Mouse (Mus musculus): Measurements from ENCODE around the gene Kazn. TPM values are rescaled to one million over a fixed set of nuclear protein-coding genes. Genes with fewer than 3 reads are reported as not detected.

The Kazn gene
- polyA plus RNA-seq, 1 experiment, result 80.2 TPM

GRCm38 (mm10) chr4:142188501-142188900 lies 50.7 kb downstream of the Kazn start:
- no peaks in the 10 kb centered on the region for H3K9me3 ChIP-seq (replicated peaks; ENCODE audit: control insufficient read depth, insufficient read depth, low read length, poor library complexity, severe bottlenecking)
- H3K9ac ChIP-seq (ENCODE audit: low read depth, poor library complexity, severe bottlenecking), result no peak overlapping the region
- H3K27ac ChIP-seq (ENCODE audit: insufficient read depth, low read length), result no peak overlapping the region
- H3K27me3 ChIP-seq (ENCODE audit: control insufficient read depth, insufficient read depth, low read length, poor library complexity, severe bottlenecking), result no peaks in the 10 kb centered on the region
- TF ChIP-seq POLR2A (IDR thresholded peaks at IDR 0.05; ENCODE audit: insufficient read depth, low read length) (no peak), CTCF (IDR thresholded peaks at IDR 0.05; ENCODE audit: low read depth, low read length) (no peak), EP300 (IDR thresholded peaks at IDR 0.05; ENCODE audit: insufficient read depth, low read depth, low read length) (no peak)
- peaks cover 4% of the 10 kb centered on the region for H3K4me1 ChIP-seq (ENCODE audit: control insufficient read depth, insufficient read depth, low read length)
- H3K4me3 ChIP-seq (ENCODE audit: low read depth, low read length), result no peak overlapping the region
- H3K36me3 ChIP-seq (ENCODE audit: control insufficient read depth, insufficient read depth, low read length, poor library complexity, severe bottlenecking), result peaks cover 2% of the 10 kb centered on the region; the same call in 1 of the 2 replicates

GRCm38 (mm10) chr4:142186155-142186554 lies 53.0 kb downstream of the Kazn start:
- Histone ChIP-seq H3K9me3 (replicated peaks; ENCODE audit: control insufficient read depth, insufficient read depth, low read length, poor library complexity, severe bottlenecking) (no peaks in the 10 kb centered on the region), H3K27me3 (ENCODE audit: control insufficient read depth, insufficient read depth, low read length, poor library complexity, severe bottlenecking) (no peaks in the 10 kb centered on the region), H3K36me3 (ENCODE audit: control insufficient read depth, insufficient read depth, low read length, poor library complexity, severe bottlenecking) (peaks cover 2% of the 10 kb centered on the region; the same call in 1 of the 2 replicates), H3K4me1 (ENCODE audit: control insufficient read depth, insufficient read depth, low read length) (peaks cover 6% of the 10 kb centered on the region), H3K4me3 (ENCODE audit: low read depth, low read length) (no peak overlapping the region), H3K9ac (ENCODE audit: low read depth, poor library complexity, severe bottlenecking) (no peak overlapping the region), H3K27ac (ENCODE audit: insufficient read depth, low read length) (no peak overlapping the region)
- no peak for TF ChIP-seq CTCF (IDR thresholded peaks at IDR 0.05; ENCODE audit: low read depth, low read length)
- TF ChIP-seq EP300 (IDR thresholded peaks at IDR 0.05; ENCODE audit: insufficient read depth, low read depth, low read length), result no peak
- no peak for TF ChIP-seq POLR2A (IDR thresholded peaks at IDR 0.05; ENCODE audit: insufficient read depth, low read length)

- Histone ChIP-seq H3K4me1 (ENCODE audit: control insufficient read depth, insufficient read depth, low read length) (peaks cover 8% of the 10 kb centered on the region), H3K36me3 (ENCODE audit: control insufficient read depth, insufficient read depth, low read length, poor library complexity, severe bottlenecking) (peaks cover 2% of the 10 kb centered on the region; the same call in 1 of the 2 replicates), H3K27me3 (ENCODE audit: control insufficient read depth, insufficient read depth, low read length, poor library complexity, severe bottlenecking) (no peaks in the 10 kb centered on the region), H3K27ac (ENCODE audit: insufficient read depth, low read length) (no peak overlapping the region), H3K9me3 (replicated peaks; ENCODE audit: control insufficient read depth, insufficient read depth, low read length, poor library complexity, severe bottlenecking) (no peaks in the 10 kb centered on the region), H3K9ac (ENCODE audit: low read depth, poor library complexity, severe bottlenecking) (no peak overlapping the region), H3K4me3 (ENCODE audit: low read depth, low read length) (no peak overlapping the region)
- TF ChIP-seq EP300 (IDR thresholded peaks at IDR 0.05; ENCODE audit: insufficient read depth, low read depth, low read length) (no peak), CTCF (IDR thresholded peaks at IDR 0.05; ENCODE audit: low read depth, low read length) (no peak), POLR2A (IDR thresholded peaks at IDR 0.05; ENCODE audit: insufficient read depth, low read length) (no peak)
These were observed 53.7 kb downstream of the Kazn start for GRCm38 (mm10) chr4:142185533-142185900.

- no peak overlapping the region for H3K4me3 ChIP-seq (ENCODE audit: low read depth, low read length)
- no peak overlapping the region for H3K9ac ChIP-seq (ENCODE audit: low read depth, poor library complexity, severe bottlenecking)
- no peaks in the 10 kb centered on the region for H3K27me3 ChIP-seq (ENCODE audit: control insufficient read depth, insufficient read depth, low read length, poor library complexity, severe bottlenecking)
- peaks cover 2% of the 10 kb centered on the region; the same call in 1 of the 2 replicates for H3K36me3 ChIP-seq (ENCODE audit: control insufficient read depth, insufficient read depth, low read length, poor library complexity, severe bottlenecking)
- no peak overlapping the region for H3K27ac ChIP-seq (ENCODE audit: insufficient read depth, low read length)
- H3K9me3 ChIP-seq (replicated peaks; ENCODE audit: control insufficient read depth, insufficient read depth, low read length, poor library complexity, severe bottlenecking), result no peaks in the 10 kb centered on the region
- H3K4me1 ChIP-seq (ENCODE audit: control insufficient read depth, insufficient read depth, low read length), result peaks cover 12% of the 10 kb centered on the region
- TF ChIP-seq CTCF (IDR thresholded peaks at IDR 0.05; ENCODE audit: low read depth, low read length), result no peak
- TF ChIP-seq POLR2A (IDR thresholded peaks at IDR 0.05; ENCODE audit: insufficient read depth, low read length), result no peak
- TF ChIP-seq EP300 (IDR thresholded peaks at IDR 0.05; ENCODE audit: insufficient read depth, low read depth, low read length), result no peak
These were observed 54.2 kb downstream of the Kazn start for GRCm38 (mm10) chr4:142184852-142185532.

- no peaks in the 10 kb centered on the region for H3K27me3 ChIP-seq (ENCODE audit: control insufficient read depth, insufficient read depth, low read length, poor library complexity, severe bottlenecking)
- peaks cover 2% of the 10 kb centered on the region; the same call in 1 of the 2 replicates for H3K36me3 ChIP-seq (ENCODE audit: control insufficient read depth, insufficient read depth, low read length, poor library complexity, severe bottlenecking)
- TF ChIP-seq CTCF (IDR thresholded peaks at IDR 0.05; ENCODE audit: low read depth, low read length) (peak; percentile 29), EP300 (IDR thresholded peaks at IDR 0.05; ENCODE audit: insufficient read depth, low read depth, low read length) (no peak), POLR2A (IDR thresholded peaks at IDR 0.05; ENCODE audit: insufficient read depth, low read length) (no peak)
- H3K4me1 ChIP-seq (ENCODE audit: control insufficient read depth, insufficient read depth, low read length), result peaks cover 12% of the 10 kb centered on the region
- H3K9me3 ChIP-seq (replicated peaks; ENCODE audit: control insufficient read depth, insufficient read depth, low read length, poor library complexity, severe bottlenecking), result no peaks in the 10 kb centered on the region
- no peak overlapping the region for H3K27ac ChIP-seq (ENCODE audit: insufficient read depth, low read length)
- H3K9ac ChIP-seq (ENCODE audit: low read depth, poor library complexity, severe bottlenecking), result no peak overlapping the region
- no peak overlapping the region for H3K4me3 ChIP-seq (ENCODE audit: low read depth, low read length)
These were observed 55.6 kb downstream of the Kazn start for GRCm38 (mm10) chr4:142183591-142183990.

GRCm38 (mm10) chr4:142183015-142183414 lies 56.2 kb downstream of the Kazn start:
- Histone ChIP-seq H3K27me3 (ENCODE audit: control insufficient read depth, insufficient read depth, low read length, poor library complexity, severe bottlenecking) (no peaks in the 10 kb centered on the region), H3K9me3 (replicated peaks; ENCODE audit: control insufficient read depth, insufficient read depth, low read length, poor library complexity, severe bottlenecking) (no peaks in the 10 kb centered on the region), H3K36me3 (ENCODE audit: control insufficient read depth, insufficient read depth, low read length, poor library complexity, severe bottlenecking) (peaks cover 2% of the 10 kb centered on the region; the same call in 1 of the 2 replicates), H3K4me1 (ENCODE audit: control insufficient read depth, insufficient read depth, low read length) (peaks cover 12% of the 10 kb centered on the region), H3K27ac (ENCODE audit: insufficient read depth, low read length) (no peak overlapping the region), H3K9ac (ENCODE audit: low read depth, poor library complexity, severe bottlenecking) (no peak overlapping the region), H3K4me3 (ENCODE audit: low read depth, low read length) (no peak overlapping the region)
- TF ChIP-seq EP300 (IDR thresholded peaks at IDR 0.05; ENCODE audit: insufficient read depth, low read depth, low read length) (no peak), POLR2A (IDR thresholded peaks at IDR 0.05; ENCODE audit: insufficient read depth, low read length) (no peak), CTCF (IDR thresholded peaks at IDR 0.05; ENCODE audit: low read depth, low read length) (no peak)

Measured in ES-Bruce4 (cell line).